Mouse (Mus musculus): ENCODE measurements at regions not wholly inside any gene's neighbourhood (a gene's known extent, or its start where the extent isn't known, plus 50 kb on each side); places are given as distances from the start of the nearest gene placed in this dataset.

- no peak for DNase-seq (ENCODE audit: inconsistent ontology term)
These were observed 51.2 kb upstream of the Gtsf1l start for GRCm38 (mm10) chr2:163138688-163139385.

DNA sequence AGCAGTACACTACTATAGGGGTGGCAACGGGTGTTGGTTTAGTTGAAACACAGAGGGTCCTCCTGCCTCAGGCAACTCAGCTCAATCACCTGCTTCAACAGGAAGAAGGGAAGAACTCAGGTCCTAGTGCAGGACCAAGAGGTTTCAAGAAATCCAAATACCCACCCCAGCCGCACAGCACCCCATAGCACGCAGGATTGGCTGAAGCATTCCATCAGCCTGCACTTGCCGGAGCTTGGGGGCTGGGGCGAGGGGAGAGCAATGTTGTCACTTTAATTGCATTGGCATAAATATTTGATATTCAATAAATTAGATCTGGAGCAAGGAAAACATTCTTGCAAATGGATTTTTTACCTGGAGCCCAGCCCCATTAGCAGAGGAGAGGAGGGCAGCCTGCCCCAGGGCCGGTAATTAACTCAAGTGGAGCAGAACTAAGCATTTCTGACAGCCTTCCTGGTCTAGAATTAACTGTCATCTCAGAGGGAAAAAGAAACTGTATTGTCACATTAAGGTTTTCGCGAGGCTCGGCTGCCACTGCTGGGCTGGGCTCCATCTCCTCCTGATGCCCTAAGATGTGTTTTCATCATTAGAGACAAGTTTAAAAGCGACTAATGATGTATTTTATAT, 55.2 kb upstream of the Gtsf1l start:
- DNase-seq (ENCODE audit: inconsistent ontology term) = peak; percentile 78

GRCm38 (mm10) chr2:163143413-163143812, 55.8 kb upstream of the Gtsf1l start:
- no peak for DNase-seq (ENCODE audit: inconsistent ontology term)

DNA sequence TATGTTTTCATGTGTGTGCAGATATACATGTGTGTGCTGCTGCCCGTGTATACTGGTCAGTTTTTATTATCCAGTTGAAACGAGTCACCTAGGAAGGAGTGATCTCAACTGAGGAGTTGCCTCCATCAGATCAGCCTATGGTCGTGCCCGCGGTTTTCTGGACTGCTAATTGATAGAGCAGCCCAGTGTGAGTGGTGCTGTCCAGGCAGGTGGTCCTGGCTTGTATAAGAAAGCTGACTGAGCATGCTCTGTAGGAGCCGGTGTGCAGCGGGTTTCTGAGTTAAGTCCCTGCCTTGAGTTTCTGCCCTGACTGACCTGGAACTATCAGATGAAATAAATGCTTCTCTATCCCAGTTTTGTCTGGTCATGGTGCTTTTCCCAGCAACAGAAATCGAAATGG, 56.9 kb upstream of the Tox2 start:
- no peak for DNase-seq (ENCODE audit: inconsistent ontology term)

DNA sequence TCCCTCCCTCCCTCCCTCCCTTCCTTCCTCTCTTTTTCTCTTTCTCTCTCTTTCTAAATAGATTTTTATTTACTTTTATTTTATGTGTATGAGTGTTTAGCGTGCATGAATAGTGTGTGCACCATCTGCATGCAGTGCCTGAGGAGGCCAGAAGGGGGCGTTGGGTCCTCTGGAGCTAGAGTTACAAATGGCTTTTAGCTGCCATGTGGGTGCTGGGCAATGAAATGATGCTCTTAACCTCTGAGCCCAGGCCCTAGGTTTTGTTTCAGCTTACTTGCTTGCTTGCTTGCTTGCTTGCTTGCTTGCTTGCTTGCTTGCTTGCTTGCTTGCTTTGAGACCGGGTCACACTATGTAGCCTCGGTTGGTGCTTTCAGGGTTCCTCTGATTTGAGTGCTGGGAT, 56.4 kb upstream of the Tox2 start:
- DNase-seq (ENCODE audit: inconsistent ontology term) = no peak

GRCm38 (mm10) chr2:163147381-163147780, 55.5 kb upstream of the Tox2 start:
- DNase-seq (ENCODE audit: inconsistent ontology term) = no peak

DNA sequence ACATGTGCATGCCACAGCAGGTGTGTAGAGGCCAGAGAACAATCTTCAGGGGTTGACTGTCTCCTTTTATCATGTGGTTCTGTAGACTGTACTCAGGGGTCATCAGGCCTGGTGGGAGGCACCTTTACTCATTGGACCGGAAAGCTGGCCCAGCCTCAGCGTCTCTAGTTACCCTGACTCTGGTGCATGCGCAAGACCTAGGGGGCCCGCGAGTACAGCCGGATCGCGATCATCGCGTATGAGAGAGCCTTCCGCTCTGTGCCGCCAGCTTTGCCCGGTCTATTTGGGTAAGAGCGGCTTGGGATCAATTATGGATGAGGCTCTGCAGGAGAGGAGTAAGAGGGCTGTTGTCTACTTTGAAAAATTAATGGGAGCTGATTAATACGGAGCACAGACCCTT, 51.9 kb upstream of the Tox2 start:
- no peak for DNase-seq (ENCODE audit: inconsistent ontology term)

DNA sequence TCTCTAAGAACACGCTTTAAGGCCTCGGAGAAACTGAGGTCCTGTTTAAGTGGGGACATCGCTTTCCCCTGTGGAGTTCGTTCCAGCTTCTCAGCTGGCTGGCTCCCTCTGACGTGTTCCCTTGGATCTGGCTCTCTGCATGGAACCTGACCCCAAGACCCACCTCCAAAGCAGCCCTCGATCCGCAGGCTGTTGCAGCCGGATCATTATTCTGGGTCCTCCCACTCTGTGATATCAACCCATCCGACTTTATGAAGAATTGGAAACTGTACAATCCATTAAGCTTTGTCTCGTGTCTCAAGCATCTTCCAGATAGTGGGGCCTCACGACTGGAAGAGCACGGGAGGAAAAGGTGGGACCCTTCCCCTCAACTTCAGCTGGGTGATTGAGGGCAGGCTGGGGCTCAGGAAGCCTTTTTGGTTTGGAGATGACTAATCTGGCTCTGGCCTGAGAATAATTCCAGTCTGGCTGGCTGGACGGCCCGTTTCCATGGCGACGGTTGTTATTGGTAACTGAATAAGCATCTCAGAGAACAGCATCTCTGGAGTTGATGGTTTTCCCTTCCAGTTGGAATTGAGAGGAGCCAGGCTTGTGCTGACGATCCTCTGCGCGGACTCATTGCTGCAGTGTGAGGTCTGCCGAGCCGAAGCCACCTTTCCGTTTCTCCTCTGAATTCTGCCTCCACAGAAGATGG, 50.4 kb upstream of the Tox2 start:
- DNase-seq (ENCODE audit: inconsistent ontology term) = peak; percentile 90
